Mouse (Mus musculus) mesoderm, embryonic 11.5 days (tissue): ENCODE measurements at regions not wholly inside any gene's neighbourhood (a gene's known extent, or its start where the extent isn't known, plus 50 kb on each side); places are given as distances from the start of the nearest gene placed in this dataset.
A peak's percentile ranks its signal among the peaks of the same experiment; 100 is the strongest.

ENCODE experiments used
- DNase-seq: peaks from one replicate; pipeline ENCODE4 v3.0.0-alpha.2; 2012; ENCODE audit warnings: low read depth, low spot score

- no peak for DNase-seq
These were observed 134.8 kb upstream of the Gm5129 start for GRCm38 (mm10) chr5:29870537-29870936.

- no peak for DNase-seq
These were observed 137.5 kb upstream of the Il6 start for GRCm38 (mm10) chr5:29875451-29875850.

- DNase-seq: no peak
These were observed 125.6 kb upstream of the Il6 start for GRCm38 (mm10) chr5:29887267-29887841.

GRCm38 (mm10) chr5:29892344-29892743, 120.6 kb upstream of the Il6 start:
- DNase-seq: no peak

- DNase-seq: no peak
These were observed 120.1 kb upstream of the Il6 start for GRCm38 (mm10) chr5:29892861-29893260.

- no peak for DNase-seq
These were observed 119.1 kb upstream of the Il6 start for GRCm38 (mm10) chr5:29893829-29894228.

GRCm38 (mm10) chr5:29894606-29895595, 118.0 kb upstream of the Il6 start:
- peak; percentile 66 for DNase-seq

- DNase-seq: no peak
These were observed 115.3 kb upstream of the Il6 start for GRCm38 (mm10) chr5:29897617-29898016.

- no peak for DNase-seq
These were observed 111.2 kb upstream of the Il6 start for GRCm38 (mm10) chr5:29901716-29902115.

GRCm38 (mm10) chr5:29920295-29920694, 92.6 kb upstream of the Il6 start:
- no peak for DNase-seq

- no peak for DNase-seq
These were observed 87.4 kb upstream of the Il6 start for GRCm38 (mm10) chr5:29925527-29925926.

- no peak for DNase-seq
These were observed 85.3 kb upstream of the Il6 start for GRCm38 (mm10) chr5:29927594-29927993.

GRCm38 (mm10) chr5:29929381-29929780, 83.5 kb upstream of the Il6 start:
- no peak for DNase-seq

GRCm38 (mm10) chr5:29947225-29947624, 65.7 kb upstream of the Il6 start:
- DNase-seq: no peak

GRCm38 (mm10) chr5:29948161-29948560, 64.8 kb upstream of the Il6 start:
- DNase-seq: no peak

- DNase-seq: no peak
These were observed 62.3 kb upstream of the Il6 start for GRCm38 (mm10) chr5:29950456-29951170.

GRCm38 (mm10) chr5:29951381-29952350, 61.2 kb upstream of the Il6 start:
- DNase-seq: no peak
